Mouse (Mus musculus) MEL-GATA-1-ER (cell line): Measurements from ENCODE around the gene Ddo.
A peak's percentile ranks its signal among the peaks of the same experiment; 100 is the strongest.

Experiments used
- DNase-seq: peaks from one replicate; pipeline ENCODE4 v3.0.0-alpha.2; 2012; ENCODE audit warnings: low read depth; ENCODE audit errors: extremely low read depth

Ddo gene

DNA sequence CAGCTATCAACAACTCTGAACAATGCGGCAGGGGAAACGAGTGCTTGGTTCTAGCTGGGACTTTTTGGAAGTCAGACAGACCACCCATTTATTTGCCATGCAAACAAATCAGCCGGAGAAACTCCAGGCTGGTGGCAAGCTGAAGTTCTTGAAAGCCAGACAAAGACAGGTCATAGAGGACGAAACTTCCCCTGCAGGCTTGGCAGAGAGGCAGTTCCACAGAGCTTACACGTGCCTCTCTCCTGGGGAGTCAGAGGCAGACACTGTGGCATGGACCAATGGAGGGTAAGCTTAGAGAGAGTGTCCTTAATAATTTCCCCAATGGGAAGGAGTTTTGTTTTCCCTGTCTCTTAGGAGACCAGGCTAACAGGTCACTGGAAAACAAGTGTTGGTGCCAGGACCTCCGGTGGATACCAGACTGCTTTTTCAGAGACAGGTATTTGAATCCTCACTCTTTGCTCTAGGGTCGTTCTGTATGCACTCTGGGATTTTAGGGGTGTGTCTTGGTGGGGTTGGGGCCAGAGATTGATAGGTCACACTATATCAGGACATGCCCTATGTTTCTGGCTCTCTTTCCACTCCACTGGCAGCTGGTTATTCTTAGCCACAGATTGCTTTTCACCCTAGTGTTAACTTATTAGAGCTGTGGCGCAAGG is at the start of gene Ddo:
TSS of gene Ddo (plus strand) at position 356 of the 656 bp plus-strand sequence.
- no peak for DNase-seq

GRCm38 (mm10) chr10:40583584-40584255 is 46.1 kb upstream of the Ddo start:
- peak; percentile 36 for DNase-seq

DNA sequence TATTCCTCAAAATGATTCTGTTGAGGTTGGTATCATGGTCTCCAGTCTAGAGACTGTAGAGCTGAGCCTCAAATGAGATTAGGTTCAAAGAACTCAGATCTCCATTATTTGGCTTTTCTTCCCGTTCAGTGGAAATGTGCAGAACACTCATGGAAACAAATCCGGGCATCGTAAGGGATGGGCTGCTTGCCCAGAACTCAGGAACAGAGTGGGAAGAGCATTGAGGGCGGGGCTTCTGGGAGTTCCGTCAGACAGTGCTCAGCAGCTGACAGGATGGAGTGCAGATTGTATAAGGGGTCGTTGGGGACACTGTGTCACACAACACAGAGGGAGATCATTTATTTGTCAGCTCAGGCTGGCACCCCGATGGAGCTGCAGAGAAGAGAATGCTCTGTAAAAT is 37.6 kb upstream of the Ddo start:
- DNase-seq = no peak

DNA sequence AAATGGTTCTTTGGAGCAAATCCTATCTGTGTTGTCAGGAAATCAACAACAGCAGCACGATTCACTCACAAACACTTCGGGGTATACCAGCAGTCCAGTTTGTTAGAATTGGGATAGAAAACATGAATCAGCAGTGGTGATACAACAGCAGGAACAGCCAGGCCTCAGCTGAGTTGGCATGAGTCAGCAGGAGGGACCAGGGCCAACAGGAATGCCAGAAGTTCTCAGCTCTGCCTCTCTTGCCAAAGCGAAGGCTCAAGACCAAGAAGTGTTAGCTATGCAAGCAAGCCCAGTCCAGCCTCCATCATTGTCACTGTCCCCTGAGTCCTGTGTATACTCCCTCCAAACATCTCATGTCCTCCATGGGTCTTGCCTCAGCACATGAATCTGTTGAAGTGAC is 32.6 kb upstream of the Ddo start:
- no peak for DNase-seq

- no peak for DNase-seq
Measured at GRCm38 (mm10) chr10:40604706-40605394, 25.0 kb upstream of the Ddo start.

- DNase-seq = no peak
Measured at GRCm38 (mm10) chr10:40617973-40618372, 11.8 kb upstream of the Ddo start.

DNA sequence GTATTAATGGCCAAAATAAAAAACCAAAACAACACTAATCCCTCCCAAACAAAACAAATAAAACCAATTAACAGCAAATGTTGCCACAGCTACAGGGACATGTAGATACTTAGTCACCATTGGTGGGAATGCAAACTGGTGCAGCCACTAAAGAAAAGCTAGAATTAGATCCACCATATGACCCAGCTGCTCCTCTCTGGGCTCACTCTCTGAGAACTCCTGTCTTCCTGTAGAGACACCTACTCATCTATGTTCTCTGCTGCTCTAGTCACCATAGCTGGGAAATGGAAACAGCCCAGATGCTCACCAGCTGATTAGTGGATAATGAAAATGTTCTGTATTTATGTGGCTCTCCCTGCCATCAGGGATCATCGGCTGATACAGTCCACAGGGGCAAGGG is 10.1 kb upstream of the Ddo start:
- DNase-seq = no peak

- peak; percentile 43 for DNase-seq
Measured at GRCm38 (mm10) chr10:40629140-40629539, 671 bp upstream of the Ddo start.

DNA sequence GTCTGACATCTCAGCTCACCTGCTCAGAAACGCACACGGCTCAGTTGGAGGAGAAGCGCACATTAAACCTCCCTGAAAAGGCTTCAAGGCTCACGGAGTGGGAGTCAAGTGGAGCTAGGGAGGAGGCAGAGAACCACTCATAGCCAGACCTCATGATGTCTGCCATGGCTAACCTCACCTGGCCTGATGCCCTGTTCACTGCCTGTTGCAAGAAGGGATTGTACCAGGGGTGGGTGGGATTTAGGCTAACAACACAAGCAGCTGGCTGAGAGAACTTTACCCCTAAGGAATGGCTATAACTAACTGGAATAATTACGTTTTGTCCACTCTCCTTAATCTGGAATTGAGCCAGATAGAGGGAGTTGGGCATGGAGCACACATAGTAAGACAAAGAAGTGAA is 646 bp downstream of the Ddo start:
- DNase-seq = no peak

GRCm38 (mm10) chr10:40630961-40631360 is 1.1 kb downstream of the Ddo start:
- DNase-seq = no peak

- no peak for DNase-seq
Measured at GRCm38 (mm10) chr10:40632087-40632486, 2.3 kb downstream of the Ddo start.

- no peak for DNase-seq
Measured at GRCm38 (mm10) chr10:40637331-40637730, 7.5 kb downstream of the Ddo start.

- DNase-seq = no peak
Measured at GRCm38 (mm10) chr10:40638276-40638675, 8.5 kb downstream of the Ddo start.

GRCm38 (mm10) chr10:40638823-40639819 is 9.3 kb downstream of the Ddo start:
- no peak for DNase-seq

- no peak for DNase-seq
Measured at GRCm38 (mm10) chr10:40640406-40640805, 10.6 kb downstream of the Ddo start.

- no peak for DNase-seq
Measured at GRCm38 (mm10) chr10:40641901-40642300, 12.1 kb downstream of the Ddo start.

DNA sequence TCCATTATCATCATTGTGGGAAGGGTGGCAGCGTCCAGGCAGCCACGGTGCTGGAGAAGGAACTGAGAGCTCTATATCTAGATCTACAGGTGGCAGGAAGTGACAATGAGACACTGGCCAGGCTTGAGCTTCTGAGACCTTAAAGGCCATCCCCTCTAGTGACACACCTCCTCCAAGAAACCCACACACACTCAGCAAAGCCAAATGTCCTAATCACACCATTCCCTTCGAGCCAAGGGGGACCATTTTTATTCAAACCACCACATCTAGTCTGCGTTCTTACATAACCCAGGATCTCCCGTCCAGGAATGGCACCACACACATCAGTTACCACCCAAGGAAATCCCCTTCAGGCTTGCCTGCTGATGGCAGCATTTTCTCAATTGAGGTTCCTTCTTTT is 13.3 kb downstream of the Ddo start:
- no peak for DNase-seq

GRCm38 (mm10) chr10:40644456-40644855 is 14.6 kb downstream of the Ddo start:
- DNase-seq = no peak

- no peak for DNase-seq
Measured at GRCm38 (mm10) chr10:40645346-40645745, 15.5 kb downstream of the Ddo start.

DNA sequence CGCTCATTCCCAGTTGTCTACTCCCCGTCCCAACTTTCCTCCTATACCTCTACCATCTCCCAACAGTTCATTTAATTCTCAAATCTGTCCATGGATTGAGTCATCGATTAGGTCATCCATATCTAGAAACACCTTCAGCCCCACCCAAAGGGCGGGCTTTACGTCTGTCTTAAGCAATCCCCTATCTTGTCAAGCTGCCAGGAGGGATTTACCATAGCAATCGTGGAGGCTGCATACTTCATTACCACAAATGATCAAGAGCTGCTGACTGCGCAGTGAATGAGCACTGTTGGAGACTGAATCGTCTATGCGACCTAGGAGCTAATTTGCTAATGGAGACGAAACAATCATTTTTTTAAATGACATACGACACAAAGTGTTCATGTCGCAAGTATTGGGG is 19.0 kb downstream of the Ddo start:
- no peak for DNase-seq

- peak; percentile 6 for DNase-seq
Measured at GRCm38 (mm10) chr10:40649634-40650033, 19.8 kb downstream of the Ddo start.
